Mouse (Mus musculus) CH12.LX (cell line): ENCODE results near the gene Cldn10.

Experiments
- CHD2 ChIP-seq: IDR thresholded peaks from 2 replicates; pipeline ENCODE4 v1.6.1; 2011; ENCODE audit warnings: low read length, improper control_type of control experiment
- EP300 ChIP-seq: IDR thresholded peaks from 2 replicates; pipeline ENCODE4 v1.6.1; 2011; ENCODE audit warnings: low read length, improper control_type of control experiment
- HCFC1 ChIP-seq: IDR thresholded peaks from 2 replicates; pipeline ENCODE4 v1.6.1; 2012; ENCODE audit warnings: low read depth, mild to moderate bottlenecking, inconsistent platforms, low read length, improper control_type of control experiment
- KAT2A ChIP-seq: IDR thresholded peaks from 2 replicates; pipeline ENCODE4 v1.6.1; 2012; ENCODE audit warnings: low read length, improper control_type of control experiment, inconsistent platforms; ENCODE audit not compliant: insufficient replicate concordance
- MAFK ChIP-seq: IDR thresholded peaks from 2 replicates; pipeline ENCODE4 v1.6.1; 2011; ENCODE audit warnings: low read length, improper control_type of control experiment; ENCODE audit not compliant: insufficient replicate concordance
- PAX5 ChIP-seq: IDR thresholded peaks from 2 replicates; pipeline ENCODE4 v1.6.1; 2012; ENCODE audit warnings: low read length, inconsistent platforms, mixed read lengths
- POLR2A ChIP-seq: IDR thresholded peaks from 2 replicates; pipeline ENCODE4 v1.6.1; 2011; ENCODE audit warnings: low read depth, mild to moderate bottlenecking, improper control_type of control experiment, low read length
- SMC3 ChIP-seq: IDR thresholded peaks from 2 replicates; pipeline ENCODE4 v1.6.1; 2011; ENCODE audit warnings: low read depth, low read length, improper control_type of control experiment
- TCF12 ChIP-seq: IDR thresholded peaks from 2 replicates; pipeline ENCODE4 v1.6.1; 2014; ENCODE audit warnings: low read depth, mild to moderate bottlenecking, inconsistent platforms, low read length, improper control_type of control experiment
- UBTF ChIP-seq: IDR thresholded peaks from 2 replicates; pipeline ENCODE4 v1.6.1; 2012; ENCODE audit warnings: low read depth, mild to moderate bottlenecking, inconsistent platforms, low read length, improper control_type of control experiment, moderate library complexity
- USF1 ChIP-seq: IDR thresholded peaks from 2 replicates; pipeline ENCODE4 v1.6.1; 2014; ENCODE audit warnings: low read depth, mild to moderate bottlenecking, inconsistent platforms, low read length, improper control_type of control experiment
- USF2 ChIP-seq: conservative IDR thresholded peaks from 2 replicates; pipeline ENCODE4 v1.6.1; 2011; ENCODE audit warnings: low read depth, low read length, improper control_type of control experiment

- no peak for TF ChIP-seq HCFC1
- no peak for TF ChIP-seq CHD2
- TF ChIP-seq PAX5 = no peak
- TF ChIP-seq MAFK = no peak
- no peak for TF ChIP-seq POLR2A
- no peak for TF ChIP-seq USF2
- TF ChIP-seq EP300 = no peak
- TF ChIP-seq UBTF = no peak
- no peak for TF ChIP-seq TCF12
- no peak for TF ChIP-seq KAT2A
- no peak for TF ChIP-seq SMC3
- no peak for TF ChIP-seq USF1
Measured at GRCm38 (mm10) chr14:118831597-118831996, 43.9 kb downstream of the Cldn10 start.
